Mouse (Mus musculus) adrenal gland, adult 18-20 months (tissue): ENCODE results near the gene Trp73. TPM values are rescaled to one million over a fixed set of nuclear protein-coding genes. Genes with fewer than 3 reads are reported as not detected.
A peak's percentile ranks its signal among the peaks of the same experiment; 100 is the strongest.

Experiments used
- DNase-seq, 2 experiments: peaks; one replicate each; pipeline ENCODE4 v3.0.0; 2021 to 2022; ENCODE audit warnings: low spot score in 2 of 2
- total RNA-seq, 2 experiments: library from RNA; stranded (reverse); gene quantifications; 1 replicate in 1 of 2; 2 replicates in 1 of 2; pipeline ENCODE4 v1.2.3; 2021

Trp73 gene
- total RNA-seq, 2 experiments from 2014 or later: not detected

DNA sequence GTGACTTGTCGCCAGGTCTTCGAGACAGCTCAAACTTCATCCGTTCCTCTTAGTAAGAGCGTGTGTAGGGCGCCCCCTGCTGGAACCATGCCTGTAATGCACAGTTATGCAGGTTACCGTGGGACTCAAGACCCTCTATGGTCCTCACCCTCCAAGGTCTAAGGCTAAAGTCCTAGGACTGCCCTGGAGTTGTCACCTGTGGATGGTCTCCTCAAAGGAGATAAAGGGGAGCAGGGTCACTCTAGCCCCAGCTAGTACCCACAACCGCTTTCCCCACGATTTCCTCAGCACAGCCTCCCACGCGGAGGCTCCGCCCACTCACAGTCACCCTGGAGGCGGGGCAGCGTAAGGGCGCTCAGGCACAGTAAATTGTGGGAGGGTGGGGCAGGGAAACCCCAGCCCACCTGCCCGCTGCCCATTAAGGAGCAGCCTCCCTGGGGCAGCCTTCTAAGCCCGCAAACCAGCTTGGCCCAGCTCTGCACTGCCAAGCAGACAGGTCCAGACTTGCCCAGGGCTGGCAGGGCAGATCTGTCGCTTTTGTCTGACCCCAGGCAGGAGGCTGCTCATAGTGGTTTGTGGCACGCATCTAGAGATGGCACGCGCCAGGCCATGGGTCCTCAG, 34.5 kb downstream of the Trp73 start:
- peak; percentile 34 to 62 for DNase-seq

DNA sequence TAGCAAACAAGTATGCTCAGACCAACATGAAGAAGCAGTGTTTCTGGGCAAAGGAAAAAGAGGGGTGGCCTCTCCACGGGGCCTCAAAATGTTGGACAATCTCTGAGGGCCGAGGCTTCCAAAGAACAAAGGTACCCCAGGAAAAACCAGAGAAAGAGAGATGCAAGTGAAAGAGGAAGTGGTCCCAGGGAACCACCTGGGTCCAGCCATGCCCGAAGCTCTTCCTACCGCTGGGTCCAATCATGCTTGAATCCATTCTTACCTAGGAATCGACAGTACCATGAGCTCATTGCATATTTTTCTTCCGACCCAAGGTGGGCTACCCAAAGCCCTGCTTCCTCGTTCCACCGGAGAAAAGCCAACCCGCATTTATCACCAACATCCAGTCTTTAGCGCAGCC, 36.1 kb downstream of the Trp73 start:
- no peak for DNase-seq

DNA sequence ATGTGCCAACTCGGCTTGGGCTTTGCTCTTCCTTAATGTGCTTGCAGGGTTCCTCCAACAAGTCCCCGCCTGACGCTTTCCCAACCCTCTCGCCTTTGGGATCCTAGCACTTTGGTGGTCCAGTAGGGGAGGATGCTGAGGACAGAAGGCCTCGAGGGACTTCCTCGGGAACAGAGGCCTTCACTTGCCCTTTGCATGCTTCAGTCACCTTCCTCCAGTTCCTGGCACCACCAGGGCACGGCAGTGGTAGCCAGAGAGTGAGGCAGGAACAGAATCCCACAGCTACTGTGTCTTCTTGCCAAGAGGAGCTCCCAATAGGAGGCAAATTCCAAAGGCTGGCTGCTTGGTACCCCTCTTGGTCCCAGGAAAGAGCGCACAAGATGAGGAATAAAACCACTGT, 36.6 kb downstream of the Trp73 start:
- no peak for DNase-seq

GRCm38 (mm10) chr4:154099361-154099760, 40.6 kb downstream of the Trp73 start:
- no peak for DNase-seq

GRCm38 (mm10) chr4:154096111-154096510, 43.9 kb downstream of the Trp73 start:
- DNase-seq: no peak

DNA sequence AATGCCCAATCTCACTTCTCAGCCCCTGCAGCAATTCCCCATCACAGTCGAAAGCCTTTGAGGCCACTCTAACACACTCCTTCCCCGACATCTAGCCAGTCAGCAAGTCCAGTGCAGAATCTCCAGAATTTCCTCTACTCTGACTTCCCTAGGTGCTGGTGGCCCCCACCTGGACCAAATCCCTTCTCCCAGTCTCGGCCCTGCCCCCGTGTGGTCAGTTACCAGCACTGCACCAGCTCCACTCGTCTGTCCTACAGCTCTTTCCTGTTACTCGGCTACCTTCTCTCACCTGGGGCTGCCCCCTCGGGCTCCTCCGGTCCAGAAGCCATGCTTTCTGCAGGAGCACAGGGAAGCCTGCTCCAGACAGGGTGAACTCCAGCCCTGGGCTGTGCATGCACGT, 46.8 kb downstream of the Trp73 start:
- DNase-seq: peak; percentile 16 to 31

GRCm38 (mm10) chr4:154091356-154091755, 48.7 kb downstream of the Trp73 start:
- DNase-seq: no peak

DNA sequence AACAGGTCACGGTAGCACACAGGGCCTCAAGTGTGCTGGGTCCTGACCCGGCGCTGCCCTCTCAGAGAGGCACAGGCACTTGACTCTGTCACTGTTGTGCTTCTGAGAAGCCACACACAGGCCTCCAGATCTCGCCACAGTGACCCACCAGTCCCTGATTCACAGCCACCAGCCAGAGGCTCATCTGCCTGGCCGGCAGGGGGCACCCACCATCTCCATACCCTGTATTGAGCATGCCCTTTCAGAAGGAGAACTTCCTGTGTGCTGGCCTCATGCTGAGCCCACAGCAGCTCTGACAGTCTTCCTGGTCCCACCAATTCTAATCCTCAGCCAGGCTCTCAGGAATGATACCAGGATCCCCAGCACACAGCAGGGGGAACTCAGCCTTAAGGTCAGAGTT, 50.8 kb downstream of the Trp73 start:
- DNase-seq: no peak

- DNase-seq: no peak
Measured at GRCm38 (mm10) chr4:154086436-154086835, 53.6 kb downstream of the Trp73 start.

DNA sequence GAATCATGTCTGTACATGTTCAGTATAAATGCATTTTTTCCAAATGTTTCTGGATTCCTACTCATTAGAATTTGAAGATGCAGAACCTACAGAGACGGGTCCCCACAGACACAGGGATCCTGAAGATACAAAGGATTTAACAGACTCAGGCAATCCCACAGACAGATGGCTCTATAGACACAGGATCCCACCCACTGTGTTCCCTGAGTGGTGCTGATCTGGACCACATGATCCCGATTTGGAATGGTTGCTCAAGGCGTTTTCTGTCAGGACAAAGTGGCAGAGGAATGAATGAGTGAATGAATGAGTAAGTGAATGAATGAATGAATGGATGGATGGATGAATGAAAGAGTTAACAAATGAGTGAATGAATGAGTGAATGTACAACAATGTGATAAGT, 54.2 kb downstream of the Trp73 start:
- no peak for DNase-seq

GRCm38 (mm10) chr4:154081974-154082373, 58.0 kb downstream of the Trp73 start:
- DNase-seq: no peak

DNA sequence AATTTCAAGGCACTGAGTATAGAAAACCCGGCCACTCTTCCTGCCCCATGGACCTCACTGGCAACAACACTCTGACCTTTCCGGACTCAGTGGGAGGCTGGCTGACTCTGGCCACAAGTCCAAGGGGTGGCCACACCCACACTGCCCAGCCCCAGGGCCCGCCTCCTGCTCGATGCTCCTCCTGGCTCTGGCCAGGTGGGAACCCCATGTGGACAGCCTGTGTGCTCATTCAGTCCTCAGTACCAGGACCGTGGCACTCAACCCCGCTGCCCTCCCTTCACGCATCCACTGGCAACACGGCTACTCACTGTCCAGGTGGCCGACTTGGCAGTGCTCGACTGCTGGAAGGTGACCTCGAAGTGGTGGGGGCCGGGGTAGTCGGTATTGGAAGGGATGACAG, 59.0 kb downstream of the Trp73 start:
- DNase-seq: no peak

DNA sequence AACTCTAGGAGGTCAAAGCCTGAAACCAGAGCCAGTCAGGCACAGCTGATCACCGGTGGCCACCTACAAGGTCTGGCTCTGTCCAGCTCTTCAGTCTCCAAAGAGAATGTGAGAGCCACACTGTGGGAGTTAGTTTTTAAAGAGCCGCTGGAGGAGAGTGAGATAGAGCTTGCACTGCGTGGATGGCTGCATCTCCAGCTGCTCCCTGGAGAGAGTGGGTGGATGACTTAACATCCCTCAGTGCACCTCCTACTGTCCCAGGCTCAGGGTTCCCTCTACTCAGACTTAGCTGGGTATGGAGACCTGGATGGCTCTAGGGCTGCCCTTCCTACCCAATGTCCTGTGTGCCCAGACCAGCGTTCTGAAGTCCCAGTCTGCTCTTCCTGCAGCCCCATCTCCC, 59.8 kb downstream of the Trp73 start:
- no peak for DNase-seq

- DNase-seq: no peak
Measured at GRCm38 (mm10) chr4:154071941-154072340, 68.1 kb downstream of the Trp73 start.

DNA sequence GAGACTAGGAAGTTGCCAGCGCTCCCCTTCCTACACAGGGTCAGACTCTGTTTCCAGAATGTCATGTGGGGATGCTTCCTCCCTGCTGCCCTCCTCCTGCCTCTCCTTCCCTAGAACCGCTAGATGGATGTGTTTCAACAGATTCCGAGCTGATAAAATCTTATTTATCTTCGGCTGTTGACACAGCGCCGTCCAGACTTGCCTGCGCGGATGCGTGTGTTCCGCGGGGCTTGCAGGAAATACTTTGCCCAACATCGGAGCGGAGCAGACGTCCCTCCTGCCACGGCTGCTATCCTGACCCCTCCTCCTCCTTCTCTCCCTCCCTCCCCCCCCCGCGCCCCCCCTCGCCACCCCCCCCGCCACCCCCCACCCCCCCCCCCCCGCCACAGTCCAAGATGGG, 68.5 kb downstream of the Trp73 start:
- no peak for DNase-seq

DNA sequence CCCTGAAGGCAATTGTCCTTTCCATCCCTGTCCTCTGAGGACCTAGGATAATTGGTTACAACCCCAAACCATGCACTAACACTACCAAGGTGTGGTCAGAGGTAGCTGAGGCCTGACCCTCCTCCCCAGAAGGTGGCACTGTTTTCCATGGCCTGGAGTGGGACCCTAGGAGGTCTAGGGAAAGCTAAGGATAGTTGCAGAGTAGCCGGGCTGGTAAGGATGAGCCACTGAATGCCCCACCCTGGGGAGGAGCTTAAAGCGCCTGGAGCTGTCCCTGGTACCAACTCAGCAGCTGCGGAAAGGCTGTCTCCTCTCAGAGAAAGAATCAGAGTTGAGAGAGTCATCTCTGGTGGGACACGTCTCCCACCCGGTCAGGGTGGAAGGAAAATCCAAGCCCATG, 69.1 kb downstream of the Trp73 start:
- DNase-seq: no peak

DNA sequence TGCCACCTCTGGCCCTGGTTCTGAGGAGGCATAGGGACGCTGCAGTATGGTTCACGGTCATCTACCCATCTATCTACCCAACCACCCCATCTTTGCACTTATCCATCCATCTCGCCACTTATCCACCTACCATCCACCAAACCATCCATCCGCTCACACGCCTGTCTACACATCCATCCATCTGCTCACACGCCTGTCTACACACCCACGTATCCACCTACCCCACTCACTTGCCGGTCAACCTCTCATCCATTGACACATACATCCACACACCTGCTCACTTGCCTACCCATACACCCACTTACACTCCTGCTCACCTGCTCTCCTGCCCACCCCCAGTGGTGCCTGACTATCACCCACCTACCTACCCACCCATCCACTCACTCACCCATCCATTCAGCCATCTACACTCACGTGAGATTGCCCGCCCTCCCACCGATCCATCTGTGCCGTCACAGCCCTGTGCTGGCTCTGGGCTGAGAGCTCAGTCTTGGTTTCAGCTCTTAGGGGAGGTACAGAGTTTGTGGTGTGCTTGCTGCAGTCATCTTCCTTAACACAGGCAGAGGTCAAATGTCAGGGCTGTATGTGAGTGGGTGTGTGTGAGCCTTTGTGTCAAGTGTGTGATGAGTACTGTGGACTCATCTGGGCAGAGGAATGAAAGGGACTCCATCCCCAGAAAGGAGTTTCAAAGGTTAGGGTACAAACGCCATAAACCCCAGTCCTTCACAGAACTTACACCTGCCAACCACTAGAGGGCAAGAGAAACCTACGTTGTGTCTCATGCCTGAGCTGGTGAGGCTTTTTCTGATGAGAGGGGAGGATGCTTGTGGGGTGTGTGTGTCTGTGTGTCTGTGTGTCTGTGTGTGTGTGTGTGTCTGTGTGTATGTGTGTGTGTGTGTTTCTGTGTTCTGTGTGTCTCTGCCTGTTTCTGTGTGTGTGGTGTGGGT, 74.9 kb downstream of the Trp73 start:
- no peak for DNase-seq

DNA sequence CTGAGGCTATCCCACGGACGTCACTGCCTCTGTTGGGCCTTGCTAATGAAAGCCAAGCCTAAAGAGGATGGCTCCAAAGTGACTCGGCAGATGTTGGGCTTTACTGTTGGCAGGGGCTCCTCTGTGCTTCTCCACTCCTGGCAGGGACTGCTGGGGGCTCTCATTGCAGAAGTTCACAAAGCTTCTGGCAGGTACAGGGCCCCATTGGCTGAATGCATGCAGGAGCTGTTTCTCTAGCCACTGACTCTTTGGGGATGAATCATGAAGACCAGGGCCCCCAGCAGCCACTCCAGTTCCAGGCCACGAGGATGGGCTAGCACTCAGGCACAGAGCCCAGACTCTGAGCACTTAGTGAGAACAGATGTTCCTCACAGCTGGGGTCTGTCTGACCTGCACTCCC, 82.3 kb downstream of the Trp73 start:
- DNase-seq: no peak

- DNase-seq: no peak
Measured at GRCm38 (mm10) chr4:154056661-154057060, 83.3 kb downstream of the Trp73 start.

DNA sequence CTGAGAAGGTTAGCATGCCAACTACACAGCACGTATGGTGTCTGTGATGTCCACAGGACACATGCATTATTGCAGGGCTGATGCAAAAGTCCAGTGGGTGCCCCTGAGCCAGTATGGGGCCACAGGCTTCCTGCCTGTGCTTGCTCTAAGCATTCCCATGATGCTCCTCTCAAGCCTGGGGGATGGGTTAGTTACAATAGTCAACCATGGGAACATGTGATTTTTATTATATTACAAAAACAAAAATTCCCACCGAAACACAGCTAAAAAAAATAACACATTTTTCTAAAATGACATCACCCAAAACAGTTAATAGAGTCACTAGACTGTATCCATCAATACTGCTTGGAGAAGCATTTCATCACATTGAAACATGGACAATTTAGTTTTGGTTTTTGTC, 84.0 kb downstream of the Trp73 start:
- no peak for DNase-seq

GRCm38 (mm10) chr4:154055482-154055881, 84.5 kb downstream of the Trp73 start:
- no peak for DNase-seq

DNA sequence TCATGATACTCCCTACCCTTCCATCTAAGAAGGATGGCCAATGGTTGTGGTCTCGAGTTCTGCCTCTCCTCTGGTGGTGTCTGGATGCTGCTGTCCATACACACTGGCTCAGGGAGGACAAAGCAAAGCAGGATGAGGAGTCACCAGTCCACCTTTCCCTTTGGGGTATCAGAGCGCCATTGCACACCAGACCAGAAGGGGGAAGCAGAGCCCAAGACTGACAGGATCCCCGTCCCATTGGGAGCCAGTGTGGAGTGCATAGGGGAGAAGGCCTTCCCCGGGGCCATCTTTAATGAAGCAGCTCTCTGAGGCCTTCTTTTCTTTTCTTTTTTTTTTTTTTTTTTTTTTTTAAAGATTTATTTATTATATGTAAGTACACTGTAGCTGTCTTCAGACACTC, 86.9 kb downstream of the Trp73 start:
- no peak for DNase-seq

DNA sequence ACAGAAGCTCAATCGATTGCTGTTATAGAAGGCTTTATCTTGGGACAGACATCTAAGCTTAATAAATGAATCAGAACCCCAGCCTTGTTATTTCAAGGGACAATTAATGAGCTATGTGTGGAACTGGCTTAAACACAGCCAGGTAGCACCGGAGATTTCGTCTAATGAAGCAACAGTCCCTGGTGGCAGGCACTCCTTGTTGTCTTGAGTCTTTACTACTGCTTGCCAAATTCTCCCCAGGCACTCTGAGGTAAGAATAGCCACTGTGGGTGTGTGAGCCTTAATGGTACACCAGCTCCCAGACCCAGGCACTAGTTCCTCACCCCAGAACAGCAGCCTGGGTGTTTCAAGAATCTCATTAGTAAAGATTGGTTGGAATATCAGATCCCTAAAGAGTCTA, 88.6 kb downstream of the Trp73 start:
- no peak for DNase-seq
